Mouse (Mus musculus): ENCODE results near the gene Mtmr11. TPM values are rescaled to one million over a fixed set of nuclear protein-coding genes. Genes with fewer than 3 reads are reported as not detected.

Gene Mtmr11
- 1.2 and 1.4 TPM in 2 replicates for total RNA-seq (2014; rRNA removed)
- 1.1 and 2.8 TPM in 2 replicates for polyA plus RNA-seq (2012; rRNA removed)

- Histone ChIP-seq H3K27ac (replicated peaks; ENCODE audit: insufficient read depth, low read depth, low read length) (peak within 1 kb of the TSS; percentile 71), H3K27me3 (ENCODE audit: control insufficient read depth, insufficient read depth, low read length) (no peaks in the 10 kb centered on the region), H3K79me2 (ENCODE audit: control insufficient read depth, insufficient read depth, low read length) (no peaks in the 10 kb centered on the region), H3K4me1 (ENCODE audit: control insufficient read depth, insufficient read depth, low read length) (peaks cover 8% of the 10 kb centered on the region), H3K36me3 (ENCODE audit: control insufficient read depth, insufficient read depth, low read length) (no peaks in the 10 kb centered on the region), H3K4me3 (ENCODE audit: insufficient read depth, low read depth, low read length) (peak within 1 kb of the TSS; percentile 44), H3K9ac (ENCODE audit: low read depth, low read length) (peak within 1 kb of the TSS; percentile 67)
- 8% methylated on average over 16 of the region's 16 CpGs for WGBS
- DNase-seq (ENCODE audit: extremely low read depth, low read depth, low spot score), result peak; percentile 58
- TF ChIP-seq CTCF (IDR thresholded peaks at IDR 0.05; ENCODE audit: low read depth, low read length), result no peak
- no peak for TF ChIP-seq POLR2A (IDR thresholded peaks at IDR 0.05; ENCODE audit: extremely low read depth, insufficient read depth, low read length)
Measured at GRCm38 (mm10) chr3:96161869-96162840, at the start of gene Mtmr11. Gene Mtmr11, plus strand, starts transcription at chr3:96162004.

- 72% methylated on average over 3 of the region's 3 CpGs for WGBS
- no peak overlapping the region for H3K4me3 ChIP-seq (ENCODE audit: insufficient read depth, low read depth, low read length)
- no peak for TF ChIP-seq CTCF (IDR thresholded peaks at IDR 0.05; ENCODE audit: low read depth, low read length)
- no peak for TF ChIP-seq POLR2A (IDR thresholded peaks at IDR 0.05; ENCODE audit: extremely low read depth, insufficient read depth, low read length)
- peaks cover 24% of the 10 kb centered on the region for H3K79me2 ChIP-seq (ENCODE audit: control insufficient read depth, insufficient read depth, low read length)
- no peak overlapping the region for H3K27ac ChIP-seq (replicated peaks; ENCODE audit: insufficient read depth, low read depth, low read length)
- H3K36me3 ChIP-seq (ENCODE audit: control insufficient read depth, insufficient read depth, low read length), result no peaks in the 10 kb centered on the region
- DNase-seq (ENCODE audit: extremely low read depth, low read depth, low spot score), result peak; percentile 25
- H3K27me3 ChIP-seq (ENCODE audit: control insufficient read depth, insufficient read depth, low read length), result no peaks in the 10 kb centered on the region
- peaks cover 14% of the 10 kb centered on the region; the same call in 1 of the 2 replicates for H3K4me1 ChIP-seq (ENCODE audit: control insufficient read depth, insufficient read depth, low read length)
- H3K9ac ChIP-seq (ENCODE audit: low read depth, low read length), result no peak overlapping the region
Measured at GRCm38 (mm10) chr3:96113251-96113650, 48.6 kb upstream of the Mtmr11 start.

GRCm38 (mm10) chr3:96118142-96118541, 43.7 kb upstream of the Mtmr11 start:
- Histone ChIP-seq H3K4me1 (ENCODE audit: control insufficient read depth, insufficient read depth, low read length) (peaks cover 9% of the 10 kb centered on the region; the same call in 1 of the 2 replicates), H3K79me2 (ENCODE audit: control insufficient read depth, insufficient read depth, low read length) (peaks cover 12% of the 10 kb centered on the region; the same call in 1 of the 2 replicates), H3K9ac (ENCODE audit: low read depth, low read length) (no peak overlapping the region), H3K27ac (replicated peaks; ENCODE audit: insufficient read depth, low read depth, low read length) (no peak overlapping the region), H3K4me3 (ENCODE audit: insufficient read depth, low read depth, low read length) (no peak overlapping the region), H3K27me3 (ENCODE audit: control insufficient read depth, insufficient read depth, low read length) (no peaks in the 10 kb centered on the region), H3K36me3 (ENCODE audit: control insufficient read depth, insufficient read depth, low read length) (no peaks in the 10 kb centered on the region)
- no peak for DNase-seq (ENCODE audit: extremely low read depth, low read depth, low spot score)
- TF ChIP-seq POLR2A (IDR thresholded peaks at IDR 0.05; ENCODE audit: extremely low read depth, insufficient read depth, low read length) (no peak), CTCF (IDR thresholded peaks at IDR 0.05; ENCODE audit: low read depth, low read length) (no peak)
- WGBS, result 70% methylated on average over 2 of the region's 2 CpGs

- TF ChIP-seq CTCF (IDR thresholded peaks at IDR 0.05; ENCODE audit: low read depth, low read length) (no peak), POLR2A (IDR thresholded peaks at IDR 0.05; ENCODE audit: extremely low read depth, insufficient read depth, low read length) (no peak)
- H3K4me1 ChIP-seq (ENCODE audit: control insufficient read depth, insufficient read depth, low read length), result peaks cover 5% of the 10 kb centered on the region; the same call in 1 of the 2 replicates
- 93% methylated on average over 2 of the region's 2 CpGs for WGBS
Measured at GRCm38 (mm10) chr3:96118702-96119101, 43.1 kb upstream of the Mtmr11 start.

GRCm38 (mm10) chr3:96124235-96124634, 37.6 kb upstream of the Mtmr11 start:
- DNase-seq (ENCODE audit: extremely low read depth, low read depth, low spot score), result no peak
- no peak overlapping the region for H3K4me3 ChIP-seq (ENCODE audit: insufficient read depth, low read depth, low read length)
- H3K27ac ChIP-seq (replicated peaks; ENCODE audit: insufficient read depth, low read depth, low read length), result no peak overlapping the region
- H3K4me1 ChIP-seq (ENCODE audit: control insufficient read depth, insufficient read depth, low read length), result no peaks in the 10 kb centered on the region
- 93% methylated on average over 5 of the region's 5 CpGs for WGBS
- H3K36me3 ChIP-seq (ENCODE audit: control insufficient read depth, insufficient read depth, low read length), result no peaks in the 10 kb centered on the region
- H3K79me2 ChIP-seq (ENCODE audit: control insufficient read depth, insufficient read depth, low read length), result peaks cover 4% of the 10 kb centered on the region; the same call in 1 of the 2 replicates
- TF ChIP-seq POLR2A (IDR thresholded peaks at IDR 0.05; ENCODE audit: extremely low read depth, insufficient read depth, low read length) (no peak), CTCF (IDR thresholded peaks at IDR 0.05; ENCODE audit: low read depth, low read length) (no peak)
- no peak overlapping the region for H3K9ac ChIP-seq (ENCODE audit: low read depth, low read length)
- no peaks in the 10 kb centered on the region for H3K27me3 ChIP-seq (ENCODE audit: control insufficient read depth, insufficient read depth, low read length)

More at GRCm38 (mm10) chr3:96118702-96119101, 43.1 kb upstream of the Mtmr11 start:
- no peaks in the 10 kb centered on the region for H3K36me3 ChIP-seq (ENCODE audit: control insufficient read depth, insufficient read depth, low read length)
- no peak overlapping the region for H3K4me3 ChIP-seq (ENCODE audit: insufficient read depth, low read depth, low read length)
- H3K27me3 ChIP-seq (ENCODE audit: control insufficient read depth, insufficient read depth, low read length), result no peaks in the 10 kb centered on the region
- no peak for DNase-seq (ENCODE audit: extremely low read depth, low read depth, low spot score)
- H3K79me2 ChIP-seq (ENCODE audit: control insufficient read depth, insufficient read depth, low read length), result peaks cover 12% of the 10 kb centered on the region; the same call in 1 of the 2 replicates
- H3K27ac ChIP-seq (replicated peaks; ENCODE audit: insufficient read depth, low read depth, low read length), result no peak overlapping the region
- no peak overlapping the region for H3K9ac ChIP-seq (ENCODE audit: low read depth, low read length)

Measured in liver, adult 2 months (tissue).